In the genomic region with DNA sequence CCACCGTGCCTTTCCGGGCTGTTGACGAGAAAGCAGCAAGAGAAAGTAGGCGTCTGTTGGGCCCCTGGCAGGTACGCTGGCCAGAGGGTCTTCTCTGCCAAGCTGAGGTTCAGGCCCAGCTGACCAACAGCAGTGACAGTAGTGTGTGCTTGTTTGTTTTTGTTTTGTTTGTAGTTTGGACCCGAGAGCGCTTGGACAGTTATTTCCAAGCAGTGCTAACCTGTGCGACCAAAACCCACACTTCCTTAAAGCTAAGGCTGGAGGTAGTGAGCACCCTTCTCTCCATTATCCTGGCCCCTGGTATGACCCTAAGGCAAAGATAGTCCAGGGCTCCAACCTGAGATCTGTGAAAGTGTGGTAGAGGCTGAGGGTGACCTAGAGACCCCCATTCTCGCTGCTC, we compare ENCODE assay signal across 8 mouse cellular contexts. TPM values are rescaled to one million over a fixed set of nuclear protein-coding genes. Genes with fewer than 3 reads are reported as not detected.
DNase-seq lines count a peak whose midpoint lies in the region; ATAC-seq and TF ChIP-seq lines count a peak whose summit lies in the region.

No protein-coding gene starts in this region.

- H3K9ac ChIP-seq in kidney, embryonic 16.5 days (replicated peaks; ENCODE audit: low read length): no peak overlapping the region
- H3K9ac ChIP-seq in intestine, embryonic 15.5 days: no peak overlapping the region
- H3K9ac ChIP-seq in midbrain, postnatal 0 days (replicated peaks; ENCODE audit: low read length, poor library complexity, severe bottlenecking): peak overlapping the region; percentile 66

- H3K36me3 ChIP-seq in kidney, embryonic 16.5 days (ENCODE audit: insufficient read depth, low read length): no peaks in the 10 kb centered on the region
- H3K36me3 ChIP-seq in intestine, embryonic 15.5 days: no peaks in the 10 kb centered on the region
- H3K36me3 ChIP-seq in midbrain, postnatal 0 days (ENCODE audit: insufficient read depth, low read length): peaks cover 5% of the 10 kb centered on the region; the same call in 1 of the 2 replicates

- peaks cover 93% of the 10 kb centered on the region for H3K27me3 ChIP-seq in kidney, embryonic 16.5 days (ENCODE audit: insufficient read depth, low read length)
- H3K27me3 ChIP-seq in intestine, embryonic 15.5 days (replicated peaks): peaks cover 83% of the 10 kb centered on the region
- peaks cover 4% of the 10 kb centered on the region for H3K27me3 ChIP-seq in midbrain, postnatal 0 days (ENCODE audit: insufficient read depth, low read length)

- WGBS in kidney, embryonic 16.5 days: 36% methylated on average over 9 of the region's 9 CpGs
- WGBS in intestine, embryonic 15.5 days: 52% methylated on average over 9 of the region's 9 CpGs
- WGBS in midbrain, postnatal 0 days: 36% methylated on average over 9 of the region's 9 CpGs

- ATAC-seq in kidney, embryonic 16.5 days (ENCODE audit: low FRiP score, low TSS enrichment): no peak
- 0 out of 2 replicates have a peak, but pooled peaks have one; percentile 30 for ATAC-seq in erythroblast, adult 5-6 weeks (replicated peaks; ENCODE audit: low FRiP score, poor library complexity, severe bottlenecking)
- no peak for ATAC-seq in intestine, embryonic 15.5 days
- ATAC-seq in midbrain, postnatal 0 days (ENCODE audit: low FRiP score): 0 out of 2 replicates have a peak, but pooled peaks have one; percentile 1

- no peaks in the 10 kb centered on the region for H3K9me3 ChIP-seq in kidney, embryonic 16.5 days (ENCODE audit: low read length)
- no peaks in the 10 kb centered on the region for H3K9me3 ChIP-seq in intestine, embryonic 15.5 days
- H3K9me3 ChIP-seq in midbrain, postnatal 0 days (ENCODE audit: low read length): no peaks in the 10 kb centered on the region

- peaks cover 6% of the 10 kb centered on the region for H3K4me1 ChIP-seq in kidney, embryonic 16.5 days (ENCODE audit: insufficient read depth, low read length)
- H3K4me1 ChIP-seq in intestine, embryonic 15.5 days (replicated peaks): peaks cover 19% of the 10 kb centered on the region
- H3K4me1 ChIP-seq in midbrain, postnatal 0 days (ENCODE audit: insufficient read depth, low read length): peaks cover 15% of the 10 kb centered on the region; the same call in 1 of the 2 replicates

- no peak for DNase-seq in kidney, adult 11 months
- no peak for DNase-seq in midbrain, postnatal 0 days (ENCODE audit: low spot score)
- DNase-seq in frontal cortex, adult 2 months (ENCODE audit: extremely low spot score in 1 of 2, low spot score in 1 of 2): no peak
- no peak for DNase-seq in cerebellum, adult 18-20 months
- no peak for DNase-seq in thymus, postnatal 0 days (ENCODE audit: low spot score)

- TF ChIP-seq CTCF in midbrain, postnatal 0 days (IDR thresholded peaks at IDR 0.05): no peak

- H3K4me2 ChIP-seq in kidney, embryonic 16.5 days (replicated peaks; ENCODE audit: low read depth, low read length): peak overlapping the region; percentile 59
- H3K4me2 ChIP-seq in intestine, embryonic 15.5 days (replicated peaks): peak overlapping the region; percentile 83
- H3K4me2 ChIP-seq in midbrain, postnatal 0 days (ENCODE audit: low read depth, low read length, poor library complexity, severe bottlenecking): peak overlapping the region; percentile 65

- peak overlapping the region; percentile 41 for H3K4me3 ChIP-seq in kidney, embryonic 16.5 days (ENCODE audit: low read length)
- H3K4me3 ChIP-seq in intestine, embryonic 15.5 days (replicated peaks): peak overlapping the region; percentile 40
- H3K4me3 ChIP-seq in midbrain, postnatal 0 days (ENCODE audit: low read depth, low read length): peak overlapping the region; percentile 34

- no peak overlapping the region for H3K27ac ChIP-seq in kidney, embryonic 16.5 days (ENCODE audit: low read length)
- no peak overlapping the region for H3K27ac ChIP-seq in intestine, embryonic 15.5 days
- H3K27ac ChIP-seq in midbrain, postnatal 0 days (ENCODE audit: low read depth, low read length): peak overlapping the region; percentile 74

RNA-seq across cellular contexts. Expression of gene Polg, which starts 49.7 kb away (rescaled TPM):
- polyA plus RNA-seq in kidney, embryonic 16.5 days (2015; fragmentation: Nextera tagmentation; extraction: Ambion mirVana): 37.1 and 37.7 TPM in 2 replicates
- 5.2 and 18.4 TPM in 2 replicates for total RNA-seq in erythroblast, adult 5-6 weeks (2015; ENCODE audit: low replicate concordance)
- total RNA-seq in erythroblast, adult 5-6 weeks (2017; ENCODE audit: low replicate concordance): 26.6 and 27.6 TPM in 2 replicates
- polyA plus RNA-seq in intestine, embryonic 15.5 days (2015; fragmentation: Nextera tagmentation; extraction: Ambion mirVana): 34.7 and 39.9 TPM in 2 replicates
- 46.5 and 49.4 TPM in 2 replicates for total RNA-seq in midbrain, postnatal 0 days (2014; rRNA removed)
- 16.9 and 18.6 TPM in 2 replicates for polyA plus RNA-seq in midbrain, postnatal 0 days (2015; fragmentation: Nextera tagmentation; extraction: Ambion mirVana)
- 73.0 and 84.6 TPM in 2 replicates for polyA plus RNA-seq in frontal cortex, adult 2 months (2012; rRNA removed)
- 38.5 and 40.4 TPM in 2 replicates for polyA plus RNA-seq in thymus, postnatal 0 days (2015; fragmentation: Nextera tagmentation; extraction: Ambion mirVana)

Comparison
In these comparisons a context has a peak if more than half of its experiments do, and no peak if none do; other contexts are left out.
1. ATAC-seq: peak in erythroblast, adult 5-6 weeks (single experiment) and midbrain, postnatal 0 days (single experiment); none in kidney, embryonic 16.5 days (single experiment) and intestine, embryonic 15.5 days (single experiment).
2. Peak in every context shown above with its lines, with median percentiles within 50 percentile points of each other: H3K4me2 ChIP-seq and H3K4me3 ChIP-seq.